Comparison of ENCODE assay signal across 8 mouse cellular contexts in genomic region chr11:7160637-7161101, GRCm38 (mm10). TPM values are rescaled to one million over a fixed set of nuclear protein-coding genes. Genes with fewer than 3 reads are reported as not detected.
DNase-seq lines count a peak whose midpoint lies in the region; ATAC-seq lines count a peak whose summit lies in the region.
"Had no signal": no experiment of that assay in that cellular context is flagged by ENCODE, and none has a peak within 500 bp of the region (broad histone marks: within the 10 kb centered on the region; RNA-seq: fewer than 3 reads in every experiment).

No protein-coding gene starts in this region.

- no peak for DNase-seq in neural tube, embryonic 10.5 days (ENCODE audit: extremely low spot score, low spot score)
- peak; percentile 34 for DNase-seq in hindbrain, embryonic 10.5 days (ENCODE audit: low spot score)
- DNase-seq in adrenal gland, adult (ENCODE audit: inconsistent age in 2 of 2, low spot score in 1 of 2), result no peak
- DNase-seq in ovary, postnatal 14 days (ENCODE audit: low spot score), result no peak

- peaks cover 29% of the 10 kb centered on the region for H3K4me1 ChIP-seq in neural tube, embryonic 13.5 days (replicated peaks)
- peaks cover 18% of the 10 kb centered on the region for H3K4me1 ChIP-seq in hindbrain, embryonic 10.5 days (replicated peaks)
- peaks cover 9% of the 10 kb centered on the region for H3K4me1 ChIP-seq in liver, embryonic 16.5 days (ENCODE audit: control insufficient read depth, low read depth, low read length)

- H3K4me2 ChIP-seq in neural tube, embryonic 13.5 days, result no peak overlapping the region
- no peak overlapping the region for H3K4me2 ChIP-seq in liver, embryonic 16.5 days (ENCODE audit: low read depth, low read length)

- 37% methylated on average over 4 of the region's 4 CpGs for WGBS in neural tube, embryonic 13.5 days
- 40% methylated on average over 4 of the region's 4 CpGs for WGBS in hindbrain, embryonic 10.5 days
- 39% methylated on average over 4 of the region's 4 CpGs for WGBS in liver, embryonic 16.5 days (ENCODE audit: insufficient replicate concordance)

- H3K9me3 ChIP-seq in neural tube, embryonic 13.5 days, result no peaks in the 10 kb centered on the region
- no peaks in the 10 kb centered on the region for H3K9me3 ChIP-seq in hindbrain, embryonic 10.5 days
- no peaks in the 10 kb centered on the region for H3K9me3 ChIP-seq in liver, embryonic 16.5 days (replicated peaks; ENCODE audit: control insufficient read depth, low read length)

- H3K36me3 ChIP-seq in neural tube, embryonic 13.5 days, result no peaks in the 10 kb centered on the region
- no peaks in the 10 kb centered on the region for H3K36me3 ChIP-seq in hindbrain, embryonic 10.5 days
- H3K36me3 ChIP-seq in liver, embryonic 16.5 days (ENCODE audit: control insufficient read depth, insufficient read depth), result no peaks in the 10 kb centered on the region

- H3K4me3 ChIP-seq in neural tube, embryonic 13.5 days, result no peak overlapping the region
- no peak overlapping the region for H3K4me3 ChIP-seq in hindbrain, embryonic 10.5 days
- H3K4me3 ChIP-seq in liver, embryonic 16.5 days (ENCODE audit: low read depth, low read length), result no peak overlapping the region

- H3K9ac ChIP-seq in neural tube, embryonic 13.5 days, result no peak overlapping the region
- H3K9ac ChIP-seq in liver, embryonic 16.5 days (ENCODE audit: low read depth, low read length), result no peak overlapping the region

- no peaks in the 10 kb centered on the region for H3K27me3 ChIP-seq in neural tube, embryonic 13.5 days
- H3K27me3 ChIP-seq in hindbrain, embryonic 10.5 days (ENCODE audit: insufficient read depth, poor library complexity, severe bottlenecking), result no peaks in the 10 kb centered on the region
- no peaks in the 10 kb centered on the region for H3K27me3 ChIP-seq in liver, embryonic 16.5 days (ENCODE audit: control insufficient read depth, insufficient read depth, low read depth, low read length)

- H3K27ac ChIP-seq in neural tube, embryonic 13.5 days (replicated peaks), result peak overlapping the region; percentile 80
- H3K27ac ChIP-seq in hindbrain, embryonic 10.5 days, result peak overlapping the region; percentile 79
- peak overlapping the region; percentile 56 for H3K27ac ChIP-seq in liver, embryonic 16.5 days (ENCODE audit: low read length)

- peak; percentile 29 for ATAC-seq in neural tube, embryonic 13.5 days (ENCODE audit: low read depth)
- peak; percentile 70 for ATAC-seq in liver, embryonic 16.5 days (ENCODE audit: low read depth)
- no peak for ATAC-seq in cerebellum, adult (ENCODE audit: insufficient number of reproducible peaks, low FRiP score, low TSS enrichment)

RNA-seq across cellular contexts. Expression of gene Gm11985, which starts 27.7 kb away (rescaled TPM):
- polyA plus RNA-seq in neural tube, embryonic 13.5 days (2015; fragmentation: Nextera tagmentation; extraction: Ambion mirVana), result not detected in 2 replicates
- not detected in 2 replicates for polyA plus RNA-seq in hindbrain, embryonic 10.5 days (2016; fragmentation: Nextera tagmentation; extraction: Ambion mirVana)
- not detected in 2 replicates for polyA plus RNA-seq in liver, embryonic 16.5 days (2015; fragmentation: Nextera tagmentation; extraction: Ambion mirVana)
- polyA plus RNA-seq: frontal cortex, adult 2 months had no signal

RNA-seq across cellular contexts. Expression of gene Igfbp1, which starts 36.9 kb away (rescaled TPM):
- polyA plus RNA-seq in neural tube, embryonic 13.5 days (2015; fragmentation: Nextera tagmentation; extraction: Ambion mirVana), result 0.32 and 0.38 TPM in 2 replicates
- 0.16 TPM in 1 of 2 replicates, not detected in the other for polyA plus RNA-seq in hindbrain, embryonic 10.5 days (2016; fragmentation: Nextera tagmentation; extraction: Ambion mirVana)
- 339 and 343 TPM in 2 replicates for polyA plus RNA-seq in liver, embryonic 16.5 days (2015; fragmentation: Nextera tagmentation; extraction: Ambion mirVana)

RNA-seq across cellular contexts. Expression of gene Igfbp3, which starts 53.1 kb away (rescaled TPM):
- 20.6 and 27.6 TPM in 2 replicates for polyA plus RNA-seq in neural tube, embryonic 13.5 days (2015; fragmentation: Nextera tagmentation; extraction: Ambion mirVana)
- polyA plus RNA-seq in hindbrain, embryonic 10.5 days (2016; fragmentation: Nextera tagmentation; extraction: Ambion mirVana), result 12.5 and 13.0 TPM in 2 replicates
- 14.3 and 14.9 TPM in 2 replicates for polyA plus RNA-seq in liver, embryonic 16.5 days (2015; fragmentation: Nextera tagmentation; extraction: Ambion mirVana)

Comparison
In these comparisons a context has a peak if more than half of its experiments do, and no peak if none do; other contexts are left out.
1. RNA of gene Igfbp1, which starts 36.9 kb away (polyA plus RNA-seq): 339 to 343 TPM in liver, embryonic 16.5 days; 0.32 to 0.38 TPM in neural tube, embryonic 13.5 days and 0.16 TPM in hindbrain, embryonic 10.5 days; every median in the first group is over 100 times any median in the second.
2. Peak in every context shown above with its lines, with median percentiles within 50 percentile points of each other: H3K27ac ChIP-seq.